Mouse (Mus musculus) skeletal muscle tissue, adult 2 months (tissue): Measurements from ENCODE around the gene Pitpnb.
A peak's percentile ranks its signal among the peaks of the same experiment; 100 is the strongest.

Experiments
- DNase-seq: peaks from one replicate; pipeline ENCODE4 v3.0.0-alpha.2; 2012; ENCODE audit warnings: low read depth, low spot score

Pitpnb gene

GRCm38 (mm10) chr5:111396199-111396598, 65.6 kb downstream of the Pitpnb start:
- no peak for DNase-seq

- DNase-seq = no peak
These were observed 67.9 kb downstream of the Pitpnb start for GRCm38 (mm10) chr5:111398471-111398870.

GRCm38 (mm10) chr5:111399271-111399670, 68.7 kb downstream of the Pitpnb start:
- DNase-seq = no peak

- DNase-seq = peak; percentile 70
These were observed 71.5 kb downstream of the Pitpnb start for GRCm38 (mm10) chr5:111401879-111402650.

DNA sequence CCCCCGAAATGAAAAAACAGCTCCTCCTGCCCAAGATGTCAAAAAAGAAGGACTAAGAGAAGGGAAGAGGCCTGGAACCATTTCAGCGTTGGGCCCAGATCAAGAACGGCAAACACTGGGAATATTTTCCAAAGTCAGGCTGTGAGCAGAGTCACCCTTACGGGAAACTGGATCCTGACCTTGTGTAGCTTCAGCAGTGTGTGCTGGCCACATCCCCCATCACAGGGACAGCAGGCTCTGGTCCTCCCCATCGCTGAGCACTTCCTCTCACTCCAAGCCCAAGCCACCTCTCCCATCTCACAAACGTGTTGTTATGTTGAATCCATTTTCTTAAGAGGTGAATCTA, 72.1 kb downstream of the Pitpnb start:
- DNase-seq = peak; percentile 60

- DNase-seq = no peak
These were observed 74.2 kb downstream of the Pitpnb start for GRCm38 (mm10) chr5:111404721-111405120.

DNA sequence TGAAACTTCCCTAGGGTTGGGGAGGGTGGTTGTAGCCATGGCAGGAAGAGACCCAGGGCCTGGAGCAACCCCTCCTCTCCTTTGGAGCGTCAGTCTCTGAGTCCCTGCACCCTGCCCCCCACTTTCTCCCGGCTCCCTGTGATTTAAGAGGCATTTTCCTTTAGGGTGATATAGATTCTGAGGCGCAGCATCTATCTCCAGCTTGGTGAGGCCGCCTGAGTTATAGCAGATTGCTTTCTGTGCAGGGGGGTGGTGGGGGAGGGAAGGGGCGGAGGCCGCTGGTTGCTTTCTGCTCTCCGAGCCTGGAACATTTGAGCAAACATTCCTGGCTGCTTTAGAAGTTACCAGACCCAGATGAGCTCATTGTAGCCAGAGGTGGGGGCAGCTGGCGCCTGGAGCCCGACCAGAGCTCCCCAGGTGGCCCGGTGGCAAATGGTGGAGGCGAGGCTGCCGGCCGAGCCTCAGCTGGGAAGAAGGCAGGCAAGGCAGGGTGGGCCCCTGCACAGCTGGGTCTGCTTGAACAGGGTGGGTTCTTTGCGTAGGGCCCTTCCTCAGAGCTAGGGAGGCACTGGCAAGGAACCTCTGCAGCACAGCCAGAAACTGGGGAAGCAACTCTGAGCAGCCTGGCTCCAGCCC, 78.0 kb downstream of the Pitpnb start:
- DNase-seq = peak; percentile 65

- DNase-seq = no peak
These were observed 79.0 kb downstream of the Pitpnb start for GRCm38 (mm10) chr5:111409412-111410044.

GRCm38 (mm10) chr5:111410665-111411064, 80.1 kb downstream of the Pitpnb start:
- DNase-seq = no peak

- DNase-seq = peak; percentile 76
These were observed 83.6 kb downstream of the Pitpnb start for GRCm38 (mm10) chr5:111414192-111414591.

DNA sequence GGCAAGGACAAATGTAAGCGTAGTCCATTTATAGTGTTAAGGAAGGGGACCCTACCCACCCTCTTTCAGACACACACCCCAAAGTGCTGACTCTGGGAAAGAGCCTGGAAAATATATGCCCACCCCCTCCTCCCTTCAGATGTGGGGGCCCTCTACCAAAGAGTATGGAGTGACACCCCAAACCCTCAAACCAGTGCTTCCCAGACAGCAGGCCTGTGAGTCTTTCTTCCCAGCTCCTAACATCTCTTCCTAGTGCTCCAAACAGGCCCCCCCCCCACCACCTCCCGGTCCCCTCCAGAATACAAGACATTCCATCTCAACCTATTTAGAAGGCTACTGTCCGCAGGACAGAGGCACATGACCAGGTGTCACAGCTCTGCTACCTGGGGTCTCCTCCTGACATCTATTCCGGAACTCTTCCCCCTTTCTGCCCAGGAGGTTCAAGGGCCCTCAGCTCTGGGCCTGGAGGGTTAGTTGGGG, 84.2 kb downstream of the Pitpnb start:
- no peak for DNase-seq

DNA sequence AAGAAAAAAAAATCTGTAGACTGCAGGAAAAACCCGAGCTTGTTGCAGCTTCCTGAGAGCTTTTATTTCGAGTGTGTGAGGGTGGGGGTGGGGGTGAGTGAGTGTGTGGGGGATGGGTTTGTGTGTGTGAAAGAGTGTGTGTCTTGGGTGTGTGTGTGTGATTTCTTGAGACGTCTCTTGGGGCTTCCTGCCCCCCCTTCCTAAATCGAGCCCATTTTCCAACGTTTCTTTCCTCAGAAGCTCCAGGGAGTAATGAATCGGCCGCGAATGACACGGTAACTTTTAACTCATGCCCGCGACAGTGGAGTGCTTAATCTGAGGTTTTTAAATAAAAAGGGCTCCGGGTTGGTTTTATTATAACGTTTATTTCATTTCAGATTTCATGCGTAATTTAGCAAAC, 85.0 kb downstream of the Pitpnb start:
- DNase-seq = no peak

GRCm38 (mm10) chr5:111416048-111416447, 85.5 kb downstream of the Pitpnb start:
- no peak for DNase-seq

DNA sequence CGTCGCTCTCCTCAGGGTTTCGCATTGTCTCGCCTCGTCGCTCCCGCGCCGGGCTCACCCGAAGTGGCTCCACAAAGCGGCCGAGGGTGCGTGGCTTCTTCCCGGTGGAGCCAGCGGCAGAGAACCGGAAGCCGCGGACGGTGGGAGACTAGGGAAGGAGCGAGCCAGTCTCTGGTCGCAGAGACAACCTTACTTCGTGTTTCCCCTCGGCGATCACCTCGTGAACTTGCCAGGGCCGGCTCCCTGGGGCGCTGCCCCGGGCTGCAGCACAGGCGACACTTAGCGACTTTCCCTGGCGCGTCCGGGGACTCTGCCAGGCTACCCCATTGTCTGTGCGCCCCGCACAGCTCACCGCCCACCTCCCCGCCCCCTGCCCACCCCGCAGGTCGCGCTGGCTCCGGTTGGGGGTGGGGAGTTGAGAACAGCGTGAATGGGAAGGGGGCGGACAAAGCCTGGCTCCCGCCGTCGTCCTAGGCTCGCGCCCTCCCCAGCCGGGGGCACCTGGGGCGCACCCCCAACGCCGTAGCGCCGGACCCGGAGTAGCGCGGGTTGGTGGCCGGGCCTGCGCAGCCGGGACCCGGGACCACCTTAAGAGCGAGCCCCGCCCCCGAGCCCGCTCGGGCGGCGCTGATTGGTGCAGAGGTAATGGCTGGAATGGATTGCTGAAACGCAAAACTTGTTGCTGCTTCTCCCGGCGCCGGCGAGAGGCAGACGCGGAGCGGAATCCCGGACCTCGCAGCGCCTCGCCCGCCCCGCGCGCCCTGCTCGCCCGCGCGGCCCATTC, 86.2 kb downstream of the Pitpnb start, which contains the start of gene Mn1:
Gene Mn1, plus strand, starts transcription at position 772 of the 784 bp plus-strand sequence.
- DNase-seq = peak; percentile 93

- no peak for DNase-seq
These were observed 87.0 kb downstream of the Pitpnb start for GRCm38 (mm10) chr5:111417378-111418131.

DNA sequence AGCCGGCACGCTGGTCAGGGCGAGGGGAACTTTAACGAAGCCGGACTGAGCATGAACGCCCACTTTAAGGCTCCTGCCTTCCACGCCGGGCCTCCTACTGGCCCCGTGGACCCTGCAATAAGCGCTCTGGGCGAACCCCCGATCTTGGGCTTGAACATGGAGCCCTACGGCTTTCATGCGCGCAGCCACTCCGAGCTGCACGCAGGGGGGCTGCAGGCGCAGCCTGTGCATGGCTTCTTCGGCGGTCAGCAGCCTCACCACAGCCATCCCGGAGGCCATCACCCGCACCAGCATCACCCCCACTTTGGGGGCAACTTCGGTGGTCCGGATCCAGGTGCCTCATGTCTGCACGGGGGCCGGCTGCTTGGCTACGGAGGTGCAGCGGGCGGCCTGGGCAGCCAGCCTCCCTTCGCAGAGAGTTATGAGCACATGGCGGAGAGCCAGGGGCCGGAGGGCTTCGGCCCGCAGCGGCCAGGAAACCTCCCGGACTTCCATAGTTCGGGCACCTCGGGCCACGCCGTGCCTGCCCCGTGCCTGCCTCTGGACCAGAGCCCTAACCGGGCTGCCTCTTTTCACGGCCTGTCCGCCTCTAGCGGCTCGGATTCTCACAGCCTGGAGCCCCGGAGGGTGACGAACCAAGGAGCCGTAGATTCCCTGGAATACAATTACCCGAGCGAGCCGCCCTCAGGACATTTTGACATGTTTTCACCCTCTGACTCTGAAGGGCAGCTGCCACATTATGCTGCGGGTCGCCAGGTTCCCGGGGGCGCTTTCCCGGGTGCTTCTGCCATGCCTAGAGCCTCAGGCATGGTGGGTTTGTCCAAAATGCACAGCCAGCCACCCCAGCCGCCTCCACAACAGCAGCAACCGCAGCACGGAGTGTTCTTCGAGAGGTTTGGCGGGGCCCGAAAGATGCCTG, 87.9 kb downstream of the Pitpnb start:
- DNase-seq = no peak

- DNase-seq = no peak
These were observed 88.7 kb downstream of the Pitpnb start for GRCm38 (mm10) chr5:111419121-111419881.

GRCm38 (mm10) chr5:111420011-111420691, 89.6 kb downstream of the Pitpnb start:
- no peak for DNase-seq

DNA sequence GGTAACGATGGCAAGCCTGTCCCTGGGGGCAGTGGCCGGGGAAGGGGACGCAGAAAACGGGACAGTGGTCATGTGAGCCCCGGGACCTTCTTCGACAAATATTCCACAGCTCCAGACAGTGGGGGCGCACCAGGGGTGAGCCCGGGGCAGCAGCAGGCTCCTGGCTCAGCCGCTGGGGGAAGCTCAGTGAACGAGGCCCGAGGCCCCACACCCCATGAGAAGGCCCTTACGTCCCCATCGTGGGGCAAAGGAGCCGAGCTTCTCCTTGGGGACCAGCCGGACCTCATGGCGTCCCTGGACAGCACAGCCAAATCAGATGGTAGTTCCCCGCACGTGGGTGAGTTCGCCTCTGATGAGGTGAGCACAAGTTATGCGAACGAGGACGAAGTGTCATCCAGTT, 90.3 kb downstream of the Pitpnb start:
- no peak for DNase-seq
